Mouse (Mus musculus) forelimb bud, embryonic 11.5 days (tissue): Measurements from ENCODE around the gene Fbxo9.
"Not testable (repeated sequence)": the region's sequence is repeated elsewhere in the genome, so short reads cannot be mapped to it uniquely, and the experiment has no call there.

Experiments used
- DNase-seq: peaks from one replicate; pipeline ENCODE4 v3.0.0-alpha.2; 2012; ENCODE audit warnings: low read depth, low spot score

The Fbxo9 gene

DNA sequence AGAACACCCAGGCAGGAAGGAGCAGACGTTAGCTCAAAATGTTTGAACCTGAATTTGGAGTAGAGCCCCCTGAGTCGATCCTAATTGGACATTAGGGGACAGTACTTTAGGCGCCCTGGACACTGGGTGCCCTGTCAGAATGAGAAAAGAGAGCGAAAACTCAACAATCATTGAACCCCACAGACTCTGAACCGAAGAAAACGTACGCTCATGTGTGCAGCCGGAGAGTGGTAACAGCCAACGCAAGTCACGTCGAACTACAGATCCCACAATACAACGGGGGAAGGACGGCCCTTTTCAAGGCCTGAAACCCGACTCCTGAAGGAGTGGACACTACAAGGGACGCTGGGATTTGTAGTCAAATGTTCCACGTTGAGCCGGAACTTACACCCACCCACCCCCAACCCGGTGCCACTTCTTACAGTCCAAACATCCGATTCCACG is at the start of gene Fbxo9, which contains the start of gene Ick:
Fbxo9 (minus strand) TSS at position 270 of the 444 bp plus-strand sequence.
Ick (plus strand) TSS at position 397 of the 444 bp plus-strand sequence.
- DNase-seq = peak; percentile 94

DNA sequence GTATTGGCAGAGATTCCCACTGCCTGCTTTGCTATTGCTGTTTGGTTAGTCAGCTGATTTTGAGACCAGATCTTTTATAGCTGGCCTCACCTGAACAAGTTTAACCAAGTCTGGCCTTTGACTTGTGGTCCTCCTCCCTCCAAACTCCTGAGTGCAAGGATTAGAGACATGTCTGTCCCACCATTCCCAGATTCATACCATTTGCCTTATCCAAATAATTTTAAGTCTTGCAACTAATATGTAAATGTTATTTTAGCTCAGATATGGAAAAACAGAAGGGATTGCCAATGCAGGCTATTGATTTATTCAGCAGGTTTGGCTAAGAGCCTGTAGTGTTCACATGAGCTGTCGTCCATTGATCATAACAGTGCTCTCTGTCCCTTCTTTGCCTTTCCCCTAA is 48.4 kb upstream of the Fbxo9 start:
- DNase-seq = no peak

DNA sequence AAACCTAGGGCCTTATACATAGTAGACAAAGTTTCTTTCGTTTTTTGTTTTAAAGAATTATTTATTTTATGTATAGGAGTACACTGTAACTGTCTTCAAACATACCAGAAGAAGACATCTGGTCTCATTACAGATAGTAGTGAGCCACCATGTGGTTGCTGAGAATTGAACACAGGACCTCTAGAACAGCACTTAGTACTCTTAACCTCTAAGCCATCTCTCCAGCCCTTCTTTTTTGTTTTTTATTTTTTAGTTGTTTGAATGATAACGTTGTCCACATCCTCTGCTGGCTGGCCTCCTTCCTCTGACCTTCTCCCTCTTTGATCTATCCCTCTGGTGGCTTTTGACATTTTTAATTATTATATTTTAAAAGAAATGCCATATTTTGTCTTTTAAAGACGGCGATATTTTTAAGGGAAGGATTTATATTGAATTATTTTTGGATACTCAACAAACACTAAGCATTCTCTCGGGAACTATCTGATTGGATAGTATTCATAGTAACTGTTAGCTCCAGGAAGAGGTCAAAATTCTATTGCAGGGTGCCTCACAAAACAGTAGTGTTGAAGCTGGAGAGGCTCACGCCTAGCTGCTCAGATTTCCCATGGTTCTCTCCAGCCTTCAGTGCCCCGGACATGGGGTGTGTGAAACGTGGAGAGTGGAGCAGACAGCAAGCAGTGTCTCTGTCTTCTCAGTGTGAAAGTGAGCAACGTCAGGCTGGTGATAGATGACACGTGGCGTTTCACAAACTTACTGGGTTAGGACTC is 45.5 kb upstream of the Fbxo9 start:
- no peak for DNase-seq

DNA sequence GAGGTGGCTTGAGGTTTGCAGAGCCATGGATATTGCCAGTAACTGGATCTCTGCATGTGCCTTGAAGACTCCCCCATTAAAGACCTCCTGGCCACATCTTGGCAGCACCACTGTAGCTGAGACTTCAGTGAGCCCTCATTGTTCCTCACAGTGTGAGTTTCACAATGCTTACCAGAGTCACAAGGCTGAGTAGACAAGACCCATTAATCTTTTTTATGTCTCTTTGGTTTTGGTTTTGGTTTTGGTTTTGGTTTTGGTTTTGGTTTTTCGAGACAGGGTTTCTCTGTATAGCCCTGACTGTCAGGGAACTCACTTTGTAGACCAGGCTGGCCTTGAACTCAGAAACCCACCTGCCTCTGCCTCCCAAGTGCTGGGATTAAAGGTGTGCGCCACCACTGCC is 40.9 kb upstream of the Fbxo9 start:
- DNase-seq = not testable (repeated sequence)

DNA sequence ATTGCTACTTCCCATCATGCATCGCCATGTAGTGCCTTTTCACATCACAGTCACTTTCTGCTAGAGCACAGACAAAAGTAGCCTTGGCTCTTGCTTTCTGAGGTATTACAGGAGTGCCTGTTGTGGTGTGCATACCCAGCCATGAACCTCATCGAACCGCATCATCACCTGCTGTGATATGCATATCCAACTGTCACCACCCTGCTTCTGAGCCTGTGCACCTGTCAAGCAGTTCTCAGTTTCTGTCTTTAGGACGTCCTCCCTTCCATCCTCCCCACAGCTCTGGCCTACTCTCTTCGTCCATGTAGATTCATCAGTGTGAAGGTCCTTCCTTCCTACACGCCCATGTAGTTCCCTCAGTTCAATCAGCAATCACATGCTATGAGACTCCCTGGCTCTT is 39.3 kb upstream of the Fbxo9 start:
- no peak for DNase-seq

DNA sequence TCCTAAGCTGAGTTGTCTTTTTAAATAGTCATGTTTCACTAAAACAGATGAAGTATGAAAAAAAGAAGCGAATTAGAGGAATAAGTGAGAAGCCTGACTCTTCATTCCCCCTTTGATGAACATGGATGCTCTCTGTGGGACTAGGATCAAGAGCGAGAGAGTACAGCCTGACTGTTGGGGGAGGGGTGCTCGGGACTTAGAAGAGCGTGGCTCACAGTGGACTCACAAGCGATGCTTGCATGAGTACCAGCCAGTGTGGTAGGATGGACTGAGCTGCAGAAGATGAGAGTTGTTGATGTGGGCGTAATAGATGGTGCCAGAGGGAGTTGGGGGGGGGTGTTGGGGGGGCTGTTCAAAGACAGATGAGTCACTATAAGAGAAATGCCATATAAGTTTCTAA is 37.8 kb upstream of the Fbxo9 start:
- DNase-seq = no peak

DNA sequence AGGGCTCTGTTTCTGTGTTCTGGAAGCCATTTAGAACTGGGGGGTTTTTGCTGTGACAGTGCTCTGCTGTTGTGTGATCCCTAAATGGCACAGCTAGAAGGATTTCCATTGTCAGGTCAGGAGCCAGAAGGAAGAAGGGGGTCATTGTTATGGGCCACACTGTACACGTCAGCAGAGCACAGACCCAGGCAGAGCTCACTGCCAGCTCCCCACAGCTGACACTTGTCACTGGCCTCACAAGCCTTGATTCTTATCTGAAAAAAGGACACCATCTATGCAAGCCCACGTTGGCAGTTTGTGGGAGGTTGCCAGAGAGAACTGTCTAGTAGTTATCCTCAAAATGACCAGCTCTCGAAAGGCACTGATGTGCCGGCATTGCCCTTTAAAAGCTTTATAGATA is 37.2 kb upstream of the Fbxo9 start:
- DNase-seq = no peak

DNA sequence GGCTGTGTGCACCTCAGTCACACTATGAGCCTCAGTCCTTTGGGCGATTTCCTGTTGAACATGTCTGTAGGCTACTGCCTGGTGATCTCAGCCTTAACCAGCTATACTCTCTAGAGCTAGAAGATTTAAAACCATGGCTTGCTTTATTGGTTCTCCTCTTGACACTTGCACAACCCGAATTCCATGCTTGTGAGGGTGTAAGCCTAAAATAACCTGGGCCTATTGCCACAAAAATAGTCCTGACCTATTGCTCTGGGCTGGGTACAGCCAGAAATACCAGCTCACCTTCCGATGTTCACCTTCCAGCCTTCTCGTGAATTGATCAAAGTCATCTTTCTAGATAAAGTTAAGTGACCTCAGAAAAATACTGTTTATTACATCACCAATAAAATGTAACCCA is 30.6 kb upstream of the Fbxo9 start:
- DNase-seq = no peak

DNA sequence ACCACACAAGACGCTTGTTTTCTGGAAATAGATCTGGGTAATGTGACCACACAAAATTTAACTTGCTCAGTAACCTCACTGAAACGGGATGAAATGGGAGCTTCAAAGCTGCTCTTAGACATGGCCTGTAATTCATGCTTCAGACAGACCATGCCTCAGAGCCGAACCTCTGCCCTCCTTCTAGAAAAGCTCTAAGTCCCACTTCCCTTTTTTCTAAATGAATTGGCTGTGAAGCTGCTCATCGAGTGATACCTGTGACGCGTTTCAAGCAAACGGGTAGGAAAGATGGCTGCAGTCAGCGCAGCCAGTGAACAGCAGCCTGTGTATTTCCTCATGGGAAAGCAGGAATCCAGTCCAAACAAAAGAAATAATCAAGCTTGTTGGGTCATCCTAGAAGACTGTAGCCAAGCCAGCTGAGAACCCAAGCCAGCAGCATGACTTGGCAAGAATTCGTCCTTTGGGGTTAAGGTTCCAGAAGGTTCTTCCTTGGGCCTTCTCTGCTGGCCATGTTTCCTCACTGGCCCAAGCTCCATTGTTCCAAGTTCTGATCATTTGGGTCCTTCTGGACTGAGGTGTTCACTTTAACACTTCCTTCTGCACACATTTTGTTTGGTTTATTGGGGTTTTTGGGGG is 29.3 kb upstream of the Fbxo9 start:
- no peak for DNase-seq

DNA sequence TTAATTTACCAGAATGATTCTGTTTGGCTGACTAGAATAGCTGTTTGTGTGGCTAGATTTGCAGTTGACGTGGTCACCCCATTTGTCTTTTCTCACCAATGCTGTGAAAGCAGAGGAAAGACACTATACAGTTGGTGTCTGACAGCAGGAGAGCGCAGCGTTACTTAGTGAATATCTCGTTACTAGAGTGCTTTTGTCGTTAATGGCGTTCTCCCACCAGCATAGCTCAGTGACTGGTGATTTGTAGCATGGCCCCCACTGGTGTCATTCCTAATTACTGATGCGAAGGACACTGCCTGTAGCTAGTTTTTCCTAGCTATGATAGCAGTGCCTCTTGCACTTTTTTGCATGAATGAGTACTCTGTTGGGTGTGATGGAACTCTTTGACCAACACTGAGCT is 26.8 kb upstream of the Fbxo9 start:
- no peak for DNase-seq

DNA sequence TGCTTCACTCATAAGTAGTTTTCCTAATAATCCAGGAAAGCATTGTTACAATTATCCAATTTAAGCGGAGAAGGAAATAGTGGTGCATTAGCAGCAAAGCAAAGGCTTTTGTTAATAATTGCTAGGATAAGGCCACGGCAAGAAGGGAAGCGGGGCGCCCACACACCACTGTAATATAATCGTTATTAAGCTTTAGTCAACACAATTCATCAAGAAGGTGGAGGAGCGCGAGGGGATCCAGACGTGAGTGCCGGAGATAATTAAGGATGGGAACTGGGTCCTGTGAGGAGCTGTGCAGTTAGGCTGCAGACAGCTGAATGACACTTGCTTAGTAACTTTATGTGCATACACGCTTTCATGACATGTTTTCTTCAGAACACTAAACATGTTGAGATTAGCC is 17.8 kb upstream of the Fbxo9 start:
- no peak for DNase-seq

DNA sequence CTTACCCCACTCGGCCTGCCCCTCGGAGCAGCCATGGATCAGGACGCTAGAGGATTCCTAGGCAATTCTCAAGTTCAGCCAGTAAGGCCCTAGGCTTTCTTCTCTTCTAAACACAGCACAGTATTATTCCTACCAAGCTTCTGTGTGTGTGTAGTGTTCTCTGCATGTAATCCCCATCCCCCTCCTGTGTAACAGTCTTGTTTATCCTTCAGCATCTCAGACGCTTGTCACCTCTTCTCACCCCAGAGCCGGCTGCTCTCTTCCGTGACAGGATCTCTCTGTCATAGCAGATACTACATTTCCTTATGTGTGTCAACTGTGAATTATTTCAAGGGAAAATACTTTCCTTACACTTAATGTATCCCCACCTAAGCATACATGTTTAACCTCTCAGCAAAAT is 17.1 kb upstream of the Fbxo9 start:
- no peak for DNase-seq

DNA sequence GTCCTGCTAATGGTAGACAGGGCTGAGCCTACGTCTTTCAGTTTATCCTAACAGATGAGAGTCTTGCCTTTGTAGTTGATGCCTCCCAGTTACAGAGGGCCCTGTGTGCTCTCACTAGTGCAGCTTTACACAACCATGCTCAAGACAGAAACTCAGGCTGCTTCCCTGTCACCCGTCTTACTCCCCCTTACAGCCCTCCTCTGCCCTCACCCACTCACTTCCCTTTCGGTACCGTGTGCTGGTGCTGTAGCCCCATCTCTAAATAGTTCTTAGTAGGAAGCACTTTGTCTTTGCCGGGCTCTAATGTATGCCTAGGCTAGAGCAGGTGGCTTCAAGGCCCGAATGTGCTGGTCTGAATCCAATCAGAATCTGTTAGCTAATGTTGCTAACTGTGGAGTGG is 15.4 kb upstream of the Fbxo9 start:
- no peak for DNase-seq

DNA sequence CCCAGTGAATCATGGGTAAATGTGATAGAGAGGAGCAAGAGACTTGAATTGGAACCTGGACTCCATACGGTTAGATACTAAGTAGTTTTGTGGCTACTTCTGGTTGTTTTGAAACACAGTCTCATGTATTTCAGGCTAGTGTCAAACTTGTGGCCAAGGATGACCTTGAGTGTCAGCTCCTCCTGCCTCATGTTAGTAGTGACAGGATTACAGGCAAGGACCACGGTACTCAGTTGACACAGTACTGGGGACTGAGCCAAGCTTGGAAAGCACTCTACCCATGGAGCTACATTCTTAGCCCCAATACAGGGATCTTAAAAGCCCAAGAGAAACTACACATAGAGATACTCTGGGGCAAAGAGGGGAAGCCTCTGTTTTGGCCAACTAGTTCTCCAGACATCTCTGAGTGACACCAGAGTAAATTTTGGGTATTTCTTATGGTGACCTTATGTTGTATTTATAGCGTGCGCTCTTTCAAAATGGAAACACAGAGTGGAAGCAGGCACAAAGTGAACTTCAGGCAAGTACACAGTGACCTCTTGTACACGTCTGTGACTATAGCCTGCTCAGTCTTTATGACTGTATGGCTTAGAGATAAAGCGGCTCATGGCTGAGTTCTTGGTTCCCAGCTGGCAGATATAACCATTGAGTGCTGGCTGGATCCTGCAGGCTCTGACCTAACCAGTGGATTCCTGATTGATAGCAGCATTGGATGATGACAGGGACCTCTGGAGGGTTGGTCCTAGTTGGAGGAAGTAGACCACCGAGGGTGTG is 14.3 kb upstream of the Fbxo9 start:
- DNase-seq = no peak

DNA sequence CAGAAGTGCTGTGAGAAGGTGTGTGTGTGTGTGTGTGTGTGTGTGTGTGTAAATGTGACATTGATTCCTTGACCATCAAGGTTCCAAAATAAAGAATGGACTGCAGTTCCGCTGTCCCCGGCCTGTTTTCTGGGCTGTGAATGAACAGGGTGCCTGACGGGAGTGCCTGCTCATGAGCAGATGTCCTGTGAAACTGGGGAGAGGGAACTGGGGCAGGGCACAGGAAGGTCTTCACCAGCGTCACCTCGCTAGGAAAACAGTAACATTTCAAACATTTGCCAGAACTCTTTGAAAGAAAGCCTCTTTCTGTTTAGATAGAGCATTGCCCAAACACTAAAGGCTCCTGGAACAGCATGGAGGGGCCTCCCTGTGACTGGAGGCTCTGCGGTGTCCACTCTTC is 13.1 kb upstream of the Fbxo9 start:
- DNase-seq = no peak

DNA sequence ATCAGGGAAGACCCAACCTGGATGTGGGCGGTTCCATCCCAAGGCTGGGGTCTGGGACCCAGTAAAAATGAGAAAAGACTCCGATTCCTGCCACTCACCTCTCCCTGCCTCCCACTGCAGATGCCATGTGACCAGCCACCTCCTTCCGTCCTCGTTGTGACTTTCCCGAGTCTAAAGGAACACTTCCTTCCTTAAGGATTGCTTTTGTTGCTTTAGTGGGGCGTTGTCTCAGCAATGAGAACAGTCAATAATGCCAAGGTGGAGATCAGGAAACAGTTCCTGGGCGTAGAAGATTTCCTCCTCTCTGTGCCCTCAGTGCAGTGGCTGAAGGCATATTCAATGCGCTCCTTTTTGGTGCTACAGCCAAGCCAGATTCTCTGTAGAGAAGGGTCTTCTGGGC is 12.5 kb upstream of the Fbxo9 start:
- DNase-seq = no peak

DNA sequence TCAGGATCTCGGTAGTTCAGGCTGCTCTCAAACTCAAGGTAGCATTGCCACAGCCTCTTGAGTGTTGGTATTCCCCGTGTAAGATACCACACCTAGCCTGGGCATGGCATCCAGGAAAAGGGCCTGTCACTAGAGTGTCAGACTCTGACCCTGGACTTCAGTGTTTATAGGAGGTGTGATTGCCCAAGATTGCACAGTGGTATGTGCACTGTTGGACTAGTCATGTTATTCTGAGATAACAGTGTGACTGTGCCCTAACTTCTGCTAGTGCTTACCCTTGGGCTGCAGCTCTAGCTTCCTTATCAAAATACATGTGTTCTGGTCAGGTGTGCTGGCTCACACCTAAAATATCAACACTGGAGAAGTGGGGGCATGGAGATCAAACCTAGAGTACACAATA is 8.8 kb upstream of the Fbxo9 start:
- DNase-seq = no peak

DNA sequence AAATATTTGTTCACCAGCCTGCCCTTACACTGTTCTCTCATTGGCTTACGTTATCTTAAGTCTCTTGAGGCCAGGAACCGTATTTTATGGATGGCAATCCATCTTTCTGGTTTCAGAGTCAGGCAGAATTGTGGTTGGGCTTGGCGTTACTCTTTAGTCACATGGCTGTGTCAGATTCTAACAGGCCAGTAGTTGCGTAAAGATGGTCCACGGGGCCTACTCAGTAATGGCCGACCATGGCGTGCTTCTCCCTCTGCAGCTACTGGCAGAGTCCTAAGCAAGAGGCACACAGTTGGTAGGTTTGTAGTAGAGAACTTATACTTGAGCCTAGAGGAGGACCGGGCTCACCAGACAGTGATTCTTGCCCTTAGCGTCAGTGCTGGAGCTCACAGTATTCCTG is 6.9 kb upstream of the Fbxo9 start:
- no peak for DNase-seq

DNA sequence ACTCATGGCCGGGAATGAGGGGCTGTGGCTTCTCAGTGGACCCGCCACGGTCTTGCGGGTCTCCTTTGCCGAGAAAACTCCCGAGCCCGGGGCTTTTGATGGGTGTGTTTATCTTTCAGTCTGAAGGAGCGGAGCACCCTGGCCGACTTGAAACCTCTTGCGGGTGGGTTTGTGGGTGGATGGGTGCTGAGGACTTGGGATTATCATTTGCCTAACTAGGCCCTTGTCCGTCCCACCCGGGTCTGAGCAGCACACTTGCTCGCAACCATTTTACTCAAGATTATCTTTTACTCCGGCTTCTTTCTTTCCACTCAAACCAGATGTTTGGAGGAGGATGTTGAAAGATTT is 4.6 kb upstream of the Fbxo9 start:
- DNase-seq = peak; percentile 35

DNA sequence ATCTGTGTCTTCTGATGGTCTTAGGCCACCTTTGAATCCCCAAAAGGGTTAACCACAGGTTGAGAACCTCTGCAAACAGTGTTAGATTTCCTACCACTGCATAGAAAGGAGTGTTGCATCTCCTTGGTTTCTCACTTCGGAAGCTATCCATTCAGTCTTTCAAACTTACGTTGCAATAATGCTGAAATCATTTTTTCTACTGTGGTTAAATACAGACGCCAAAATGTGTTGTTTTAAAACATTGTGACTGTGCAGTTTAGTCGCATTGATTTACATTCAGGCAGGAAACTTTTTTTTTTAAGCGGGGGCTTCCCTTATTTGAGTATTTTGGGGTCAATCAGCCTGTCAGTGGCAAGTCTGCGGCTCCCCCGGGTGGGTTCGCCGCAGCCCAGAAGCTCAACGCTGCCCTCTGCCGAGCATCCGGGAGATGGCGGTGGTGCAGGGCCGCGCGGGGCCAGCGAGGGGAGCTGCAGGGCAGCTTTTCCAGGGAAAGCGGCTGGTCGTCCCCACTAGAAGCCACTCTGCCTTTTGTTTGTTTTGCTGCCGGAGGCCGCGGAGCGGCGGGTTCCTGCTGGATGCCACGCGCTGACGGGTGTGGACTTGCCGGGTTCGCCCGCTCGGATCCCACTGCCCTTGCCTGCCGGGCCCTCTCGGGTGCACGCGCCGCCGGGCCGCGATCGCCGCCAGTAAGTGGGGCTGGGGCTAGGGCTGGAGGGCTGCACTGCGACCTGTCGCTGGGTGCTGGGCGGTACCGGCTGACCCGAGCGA is 4.1 kb upstream of the Fbxo9 start:
- peak; percentile 91 for DNase-seq

DNA sequence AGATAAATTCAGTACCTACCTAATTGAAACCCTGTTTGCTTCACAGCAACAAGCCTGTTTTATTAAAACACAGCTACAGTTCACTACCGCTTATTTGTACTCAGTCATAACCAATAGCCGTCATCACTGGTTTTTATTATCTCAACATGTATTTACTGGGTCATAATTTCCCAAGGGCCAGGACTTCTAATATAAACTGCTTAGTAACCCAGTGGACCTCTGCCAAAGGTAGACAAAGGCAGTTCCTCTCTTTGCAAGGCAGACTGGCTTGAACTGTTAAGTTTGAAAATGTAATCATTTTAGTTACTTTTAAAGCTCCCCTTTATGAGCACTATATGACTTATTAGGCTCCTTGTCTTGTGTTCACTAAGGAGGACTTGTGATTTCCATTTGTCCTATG is 2.6 kb upstream of the Fbxo9 start:
- DNase-seq = no peak

DNA sequence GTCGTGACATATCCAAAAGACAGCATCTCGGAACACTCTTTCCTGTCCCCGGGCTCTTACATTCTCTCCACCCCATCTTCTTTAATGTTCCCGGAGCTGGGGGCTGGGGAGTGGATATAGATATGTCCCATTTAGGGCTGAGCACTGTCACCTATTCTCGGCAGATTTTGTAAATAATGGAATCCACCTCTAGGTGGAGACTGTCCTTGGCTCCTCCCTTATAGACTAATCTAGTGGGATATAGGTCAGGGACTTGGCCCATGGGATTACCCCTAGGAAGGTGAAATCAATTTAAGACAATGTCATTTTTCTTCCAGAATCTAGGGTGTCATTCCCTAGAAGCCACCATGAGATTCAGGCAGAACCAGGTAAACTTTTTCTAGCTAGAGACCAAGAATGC is 791 bp upstream of the Fbxo9 start:
- DNase-seq = no peak
